Mouse (Mus musculus) ES-E14 (cell line): ENCODE measurements around the gene Gpr108. TPM values are rescaled to one million over a fixed set of nuclear protein-coding genes. Genes with fewer than 3 reads are reported as not detected.
A peak's percentile ranks its signal among the peaks of the same experiment; 100 is the strongest.

Source experiments
- DNase-seq: peaks from one replicate; pipeline ENCODE4 v3.0.0-alpha.2; 2013; ENCODE audit warnings: low read depth, low spot score
- H3K27ac ChIP-seq: 2 replicates; pipeline ENCODE4 v1.5.1; 2012; ENCODE audit warnings: low read depth, mild to moderate bottlenecking, low read length, moderate library complexity, mixed read lengths; ENCODE audit not compliant: poor library complexity, insufficient read depth, severe bottlenecking
- H3K36me3 ChIP-seq: 2 replicates; pipeline ENCODE4 v1.6.1; 2012; ENCODE audit warnings: mild to moderate bottlenecking, low read length, moderate library complexity, mixed read lengths; ENCODE audit not compliant: control insufficient read depth, poor library complexity, insufficient read depth, severe bottlenecking
- H3K4me1 ChIP-seq, 2 experiments: fragments of 150-350 bp in 1 of 2; sonication (generic) in 1 of 2; 2 replicates each; pipeline ENCODE4 v1.6.1; 2012; ENCODE audit warnings: low read length in 2 of 2, mild to moderate bottlenecking in 1 of 2, mixed read lengths in 1 of 2; ENCODE audit not compliant: control insufficient read depth in 2 of 2, insufficient read depth in 2 of 2, poor library complexity in 1 of 2
- H3K4me3 ChIP-seq, 2 experiments: fragments of 150-350 bp in 1 of 2; sonication (generic) in 1 of 2; 2 replicates each; pipeline ENCODE4 v1.5.1; 2012; ENCODE audit warnings: low read length in 2 of 2, low read depth in 1 of 2, mild to moderate bottlenecking in 1 of 2, mixed read lengths in 1 of 2; ENCODE audit not compliant: insufficient read depth in 1 of 2, poor library complexity in 1 of 2, severe bottlenecking in 1 of 2
- H3K9ac ChIP-seq: 2 replicates; pipeline ENCODE4 v1.6.1; 2012; ENCODE audit warnings: low read depth, mild to moderate bottlenecking, low read length, mixed read lengths; ENCODE audit not compliant: poor library complexity, insufficient read depth, severe bottlenecking
- H3K9me3 ChIP-seq: fragments of 150-350 bp; sonication (generic); 2 replicates; pipeline ENCODE4 v1.6.1; 2012; ENCODE audit warnings: low read depth, mild to moderate bottlenecking, low read length; ENCODE audit not compliant: control insufficient read depth, insufficient read depth
- CHD2 ChIP-seq: IDR thresholded peaks from 2 replicates; pipeline ENCODE4 v1.6.1; 2014; ENCODE audit warnings: mild to moderate bottlenecking, low read depth, low read length, inconsistent platforms
- HCFC1 ChIP-seq: IDR thresholded peaks from 2 replicates; pipeline ENCODE4 v1.6.1; 2012; ENCODE audit warnings: low read length, inconsistent platforms, borderline replicate concordance; ENCODE audit not compliant: insufficient read depth
- MAFK ChIP-seq: IDR thresholded peaks from 2 replicates; pipeline ENCODE4 v1.6.1; 2014; ENCODE audit warnings: mild to moderate bottlenecking, low read depth, low read length, inconsistent platforms; ENCODE audit not compliant: insufficient read depth
- ZC3H11A ChIP-seq: IDR thresholded peaks from 2 replicates; pipeline ENCODE4 v1.6.1; 2012; ENCODE audit warnings: low read depth, mild to moderate bottlenecking, inconsistent platforms, low read length, borderline replicate concordance
- ZNF384 ChIP-seq: IDR thresholded peaks from 2 replicates; pipeline ENCODE4 v1.6.1; 2012; ENCODE audit warnings: low read depth, low read length, inconsistent platforms
- in situ Hi-C, 2 experiments: fragments of 600-800 bp; cut with MboI; formaldehyde crosslinking; loops; one replicate each; pipeline ENCODE4 v1.15.1; 2025; ENCODE audit warnings: low sequenced_read_pairs in 2 of 2, inconsistent platforms in 1 of 2; ENCODE audit not compliant: unreplicated experiment in 2 of 2
- total RNA-seq: library from RNA; depleted of rRNA; stranded (reverse); fragments of 300-350 nt; gene quantifications from 2 replicates; pipeline ENCODE4 v1.2.3, GENCODE M21; 2012

Gpr108 gene
- total RNA-seq, 1 experiment, result 25.0 TPM

DNA sequence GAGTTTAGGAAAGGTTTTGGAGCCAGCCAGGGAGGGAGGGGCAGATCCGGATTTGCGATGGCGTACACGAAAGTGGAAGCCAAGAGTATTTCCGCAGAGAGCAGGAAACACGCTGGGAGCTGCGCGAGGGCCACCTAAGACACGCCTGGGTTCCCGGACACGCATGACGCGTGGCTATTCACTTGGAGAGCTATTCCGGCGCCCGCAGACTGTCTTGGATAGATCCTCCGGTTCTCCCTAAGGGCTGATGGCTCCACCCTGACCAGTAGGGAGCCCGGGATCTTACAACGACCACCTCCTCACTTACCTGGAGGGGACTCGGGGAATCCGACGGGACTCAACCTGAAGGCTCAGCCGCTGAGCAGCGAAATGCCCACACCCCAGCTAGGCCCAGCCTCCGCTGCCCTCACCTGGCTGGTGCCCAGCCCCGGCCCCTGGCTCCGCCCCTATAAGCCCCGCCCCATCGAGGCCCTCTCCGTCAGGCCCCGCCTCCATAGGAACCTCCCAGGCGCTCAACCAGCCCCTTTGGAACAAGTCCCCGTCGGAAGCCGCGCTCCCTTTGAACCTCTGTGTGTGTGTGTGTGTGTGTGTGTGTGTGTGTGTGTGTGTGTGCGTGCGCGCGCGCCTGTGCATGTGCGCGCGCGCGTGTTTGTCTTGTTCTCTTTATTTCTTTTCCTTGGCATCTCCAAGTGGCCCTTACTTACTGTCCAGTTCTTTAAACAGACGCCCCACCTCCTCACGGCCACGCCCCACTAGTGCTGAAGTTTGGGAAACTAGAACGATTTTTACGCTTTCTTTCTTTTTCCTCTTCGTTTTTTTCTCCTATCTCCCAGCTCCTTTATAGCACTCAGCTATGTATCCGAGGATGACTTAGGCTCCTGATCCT is 27.1 kb upstream of the Gpr108 start:
- Histone ChIP-seq H3K9ac (peak overlapping the region; percentile 46), H3K4me3 (peak overlapping the region; percentile 72 to 86), H3K27ac (no peak overlapping the region), H3K36me3 (no peaks in the 10 kb centered on the region), H3K4me1 (peaks cover 5 to 25% of the 10 kb centered on the region in 2 experiments; a peak in 3 of 4 replicates), H3K9me3 (no peaks in the 10 kb centered on the region)
- in situ Hi-C loops, result no loop called here
- peak; percentile 69 for DNase-seq
- TF ChIP-seq CHD2 (no peak), ZC3H11A (no peak)

GRCm38 (mm10) chr17:57274686-57275085 is 26.4 kb upstream of the Gpr108 start:
- TF ChIP-seq HCFC1 (no peak), ZC3H11A (no peak), ZNF384 (no peak), MAFK (no peak), CHD2 (no peak)
- Histone ChIP-seq H3K9me3 (no peaks in the 10 kb centered on the region), H3K27ac (no peak overlapping the region), H3K9ac (no peak overlapping the region), H3K36me3 (no peaks in the 10 kb centered on the region), H3K4me1 (peaks cover 5 to 24% of the 10 kb centered on the region in 2 experiments; a peak in 3 of 4 replicates), H3K4me3 (peak overlapping the region; percentile 72 to 86)
- DNase-seq, result no peak
- in situ Hi-C loops, result no loop called here

DNA sequence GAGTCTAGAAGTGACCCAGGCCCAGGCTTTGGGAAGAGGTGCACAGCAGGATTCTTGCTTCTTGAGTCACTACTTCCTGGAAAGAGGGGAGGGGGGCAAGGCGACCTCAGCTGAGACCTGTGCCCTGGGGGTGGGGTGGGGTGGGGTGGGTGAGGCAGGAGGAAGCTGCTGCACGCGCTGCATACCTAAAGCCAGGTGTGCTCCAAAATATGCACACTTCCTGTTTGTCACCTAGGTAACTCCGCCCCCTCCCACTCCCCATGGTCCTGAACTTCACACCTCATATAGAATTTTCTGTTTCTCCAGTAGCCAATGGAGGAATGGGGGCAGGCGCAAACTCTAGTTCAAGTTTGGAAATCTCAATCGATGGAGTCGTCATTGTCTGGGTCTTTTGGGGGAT is 25.6 kb upstream of the Gpr108 start:
- H3K27ac ChIP-seq, result no peak overlapping the region
- no peak overlapping the region for H3K4me3 ChIP-seq
- DNase-seq, result peak; percentile 42
- no peaks in the 10 kb centered on the region for H3K36me3 ChIP-seq
- in situ Hi-C loops, result no loop called here
- H3K4me1 ChIP-seq, result peaks cover 5 to 18% of the 10 kb centered on the region in 2 experiments; a peak in 3 of 4 replicates
- TF ChIP-seq ZNF384 (no peak), ZC3H11A (no peak), MAFK (no peak), HCFC1 (no peak), CHD2 (no peak)
- no peaks in the 10 kb centered on the region for H3K9me3 ChIP-seq
- H3K9ac ChIP-seq, result no peak overlapping the region

DNA sequence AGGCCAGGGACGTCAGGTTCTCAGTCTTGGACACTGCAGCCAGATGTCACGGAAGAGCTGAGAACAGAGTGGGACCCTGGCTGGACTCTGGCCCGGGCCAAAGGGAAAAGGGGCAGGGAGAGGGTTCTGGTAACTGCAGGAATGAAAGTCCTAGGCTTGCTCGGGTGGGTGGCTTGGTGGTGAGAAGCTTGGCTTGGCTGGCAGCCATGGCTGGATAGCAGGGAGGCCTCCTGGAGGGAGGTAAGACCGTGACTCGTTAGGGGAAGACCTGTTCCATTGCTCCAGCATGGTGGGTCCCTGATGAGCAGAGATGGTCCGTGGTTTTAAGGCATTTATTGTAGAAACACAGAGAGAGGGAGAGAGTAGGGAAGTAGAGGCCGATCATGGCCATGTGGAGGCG is 23.1 kb upstream of the Gpr108 start:
- TF ChIP-seq MAFK, result no peak
- no peak for TF ChIP-seq ZC3H11A
- no peak for TF ChIP-seq HCFC1
- TF ChIP-seq CHD2, result no peak
- no peak for TF ChIP-seq ZNF384
- Histone ChIP-seq H3K4me3 (no peak overlapping the region; a peak in 1 of 4 replicates), H3K36me3 (no peaks in the 10 kb centered on the region), H3K9me3 (no peaks in the 10 kb centered on the region), H3K9ac (no peak overlapping the region), H3K4me1 (peaks cover 5 to 17% of the 10 kb centered on the region in 2 experiments; a peak in 3 of 4 replicates), H3K27ac (no peak overlapping the region)
- DNase-seq, result no peak
- in situ Hi-C loops, result no loop called here
